Mouse (Mus musculus): ENCODE results near the gene Zdhhc9.

GRCm38 (mm10) chrX:48147226-48147625 is 61.5 kb downstream of the Zdhhc9 start:
- TF ChIP-seq ZKSCAN1 (IDR thresholded peaks at IDR 0.05; ENCODE audit: borderline replicate concordance, low read depth, low read length) = no peak
- no peak for TF ChIP-seq RCOR1 (conservative IDR thresholded peaks at IDR 0.05; ENCODE audit: low read depth, low read length)
- TF ChIP-seq ZMIZ1 (IDR thresholded peaks at IDR 0.05; ENCODE audit: low read depth, low read length) = no peak
- TF ChIP-seq CHD2 (IDR thresholded peaks at IDR 0.05; ENCODE audit: low read length) = no peak
- TF ChIP-seq SMC3 (IDR thresholded peaks at IDR 0.05; ENCODE audit: low read depth, low read length) = no peak

All from CH12.LX (cell line).